Mouse (Mus musculus): ENCODE results near the gene Jak1.

Jak1 gene

GRCm38 (mm10) chr4:101239313-101240162 lies 25.5 kb downstream of the Jak1 start:
- DNase-seq (ENCODE audit: low spot score in 2 of 2): no peak

GRCm38 (mm10) chr4:101238589-101238988 lies 26.5 kb downstream of the Jak1 start:
- no peak for DNase-seq (ENCODE audit: low spot score in 2 of 2)

- no peak for DNase-seq (ENCODE audit: low spot score in 2 of 2)
These were observed 28.3 kb downstream of the Jak1 start for GRCm38 (mm10) chr4:101236797-101237196.

- DNase-seq (ENCODE audit: low spot score in 2 of 2): no peak
These were observed 29.1 kb downstream of the Jak1 start for GRCm38 (mm10) chr4:101235964-101236363.

- DNase-seq (ENCODE audit: low spot score in 2 of 2): no peak
These were observed 30.3 kb downstream of the Jak1 start for GRCm38 (mm10) chr4:101234753-101235152.

- DNase-seq (ENCODE audit: low spot score in 2 of 2): no peak
These were observed 30.8 kb downstream of the Jak1 start for GRCm38 (mm10) chr4:101234332-101234731.

GRCm38 (mm10) chr4:101230621-101231020 lies 34.5 kb downstream of the Jak1 start:
- no peak for DNase-seq (ENCODE audit: low spot score in 2 of 2)

- no peak for DNase-seq (ENCODE audit: low spot score in 2 of 2)
These were observed 37.7 kb downstream of the Jak1 start for GRCm38 (mm10) chr4:101227398-101227797.

- no peak for DNase-seq (ENCODE audit: low spot score in 2 of 2)
These were observed 39.1 kb downstream of the Jak1 start for GRCm38 (mm10) chr4:101225984-101226383.

GRCm38 (mm10) chr4:101220946-101221345 lies 44.1 kb downstream of the Jak1 start:
- DNase-seq (ENCODE audit: low spot score in 2 of 2): no peak

GRCm38 (mm10) chr4:101219839-101220238 lies 45.2 kb downstream of the Jak1 start:
- DNase-seq (ENCODE audit: low spot score in 2 of 2): no peak

- no peak for DNase-seq (ENCODE audit: low spot score in 2 of 2)
These were observed 48.0 kb downstream of the Jak1 start for GRCm38 (mm10) chr4:101217026-101217540.

GRCm38 (mm10) chr4:101216286-101216685 lies 48.8 kb downstream of the Jak1 start:
- no peak for DNase-seq (ENCODE audit: low spot score in 2 of 2)

GRCm38 (mm10) chr4:101213477-101213876 lies 51.6 kb downstream of the Jak1 start:
- DNase-seq (ENCODE audit: low spot score in 2 of 2): no peak

GRCm38 (mm10) chr4:101207492-101207891 lies 57.6 kb downstream of the Jak1 start:
- no peak for DNase-seq (ENCODE audit: low spot score in 2 of 2)

- no peak for DNase-seq (ENCODE audit: low spot score in 2 of 2)
These were observed 61.6 kb downstream of the Jak1 start for GRCm38 (mm10) chr4:101203518-101203917.

GRCm38 (mm10) chr4:101202626-101203025 lies 62.5 kb downstream of the Jak1 start:
- no peak for DNase-seq (ENCODE audit: low spot score in 2 of 2)

- no peak for DNase-seq (ENCODE audit: low spot score in 2 of 2)
These were observed 65.5 kb downstream of the Jak1 start for GRCm38 (mm10) chr4:101199433-101200081.

- DNase-seq (ENCODE audit: low spot score in 2 of 2): no peak
These were observed 66.7 kb downstream of the Jak1 start for GRCm38 (mm10) chr4:101198333-101198732.

GRCm38 (mm10) chr4:101197421-101198170 lies 67.5 kb downstream of the Jak1 start:
- DNase-seq (ENCODE audit: low spot score in 2 of 2): no peak

GRCm38 (mm10) chr4:101196407-101196806 lies 68.7 kb downstream of the Jak1 start:
- DNase-seq (ENCODE audit: low spot score in 2 of 2): no peak

GRCm38 (mm10) chr4:101194170-101194569 lies 70.9 kb downstream of the Jak1 start:
- DNase-seq (ENCODE audit: low spot score in 2 of 2): no peak

Data from spleen, postnatal 10 days (tissue).